Mouse (Mus musculus) cerebellum, adult 2 months (tissue): ENCODE measurements around the gene Clmn.

Source experiments
- CTCF ChIP-seq: fragments of 200-500 bp; IDR thresholded peaks from 2 replicates; pipeline ENCODE4 v1.5.1; 2011; ENCODE audit warnings: low read depth, mild to moderate bottlenecking, control low read depth, low read length, moderate library complexity, borderline replicate concordance; ENCODE audit not compliant: insufficient read depth
- POLR2A ChIP-seq: fragments of 200-500 bp; IDR thresholded peaks from 2 replicates; pipeline ENCODE4 v1.6.1; 2011; ENCODE audit warnings: low read length, control low read depth, borderline replicate concordance; ENCODE audit not compliant: insufficient read depth

DNA sequence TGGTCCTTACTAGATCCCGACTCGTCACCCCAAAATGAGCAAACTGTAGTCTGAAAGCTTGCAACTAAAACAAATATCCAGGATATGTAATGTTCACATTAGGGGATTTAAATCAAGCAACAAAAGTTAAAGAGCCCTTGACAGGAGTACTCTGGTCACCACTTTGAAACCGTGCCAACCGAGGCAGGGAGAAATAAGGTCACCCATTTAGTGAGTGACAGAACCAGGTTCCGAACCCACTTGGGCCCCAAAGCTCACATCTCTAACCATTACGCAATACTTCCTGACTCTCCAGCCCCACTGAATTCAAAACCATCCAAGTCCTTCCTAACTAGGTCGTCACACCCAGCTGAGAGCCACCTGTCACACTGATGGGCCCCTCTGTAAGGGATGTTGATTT, 46.8 kb downstream of the Clmn start:
- TF ChIP-seq POLR2A (no peak), CTCF (no peak)
